Mouse (Mus musculus): Measurements from ENCODE around the gene Prps1l3. TPM values are rescaled to one million over a fixed set of nuclear protein-coding genes. Genes with fewer than 3 reads are reported as not detected.
A peak's percentile ranks its signal among the peaks of the same experiment; 100 is the strongest.

The Prps1l3 gene
- 72.3 and 75.5 TPM in 2 replicates for polyA plus RNA-seq (2015; fragmentation: Nextera tagmentation; extraction: Ambion mirVana)

DNA sequence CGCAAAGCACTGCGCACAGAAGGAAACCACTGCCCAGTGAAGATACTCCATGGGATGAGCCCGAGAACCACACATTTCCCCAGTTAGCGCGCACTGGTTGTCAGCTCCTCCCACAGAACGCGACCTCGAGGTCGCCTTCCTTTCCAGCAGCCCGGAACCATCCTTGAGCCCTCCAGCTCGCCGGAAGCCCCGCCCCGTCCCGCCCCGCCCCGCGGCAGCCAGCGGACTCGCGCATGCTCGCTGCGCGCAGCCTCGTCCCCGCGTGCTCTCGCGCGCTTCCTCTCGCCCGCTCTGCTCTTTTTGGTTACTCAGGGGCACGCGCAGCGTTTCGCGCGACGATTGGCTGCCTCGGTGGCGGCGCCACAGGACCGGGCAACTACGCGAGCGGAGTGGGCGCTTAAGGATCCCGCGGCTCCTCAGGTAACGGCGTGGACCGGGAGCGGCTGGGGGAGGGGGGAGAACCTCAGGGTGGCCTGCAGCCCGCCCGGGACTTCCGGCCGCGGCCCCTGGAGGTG lies at the start of gene Prps1l3, which contains the start of gene Mipol1:
Prps1l3 (plus strand) TSS at position 221 of the 515 bp plus-strand sequence.
Mipol1 (plus strand) TSS at position 236 of the 515 bp plus-strand sequence.
- H3K4me1 ChIP-seq = peaks cover 6% of the 10 kb centered on the region
- WGBS = under 1% methylated on average over 55 of the region's 58 CpGs
- H3K27ac ChIP-seq = peak within 1 kb of the TSS; percentile 96
- H3K4me3 ChIP-seq = peak within 1 kb of the TSS; percentile 93
- H3K9ac ChIP-seq = peak within 1 kb of the TSS; percentile 86
- no peaks in the 10 kb centered on the region for H3K36me3 ChIP-seq
- H3K27me3 ChIP-seq = no peaks in the 10 kb centered on the region
- peak within 1 kb of the TSS; percentile 71 for H3K4me2 ChIP-seq
- H3K9me3 ChIP-seq = no peaks in the 10 kb centered on the region
- ATAC-seq (ENCODE audit: borderline replicate concordance, extremely low read depth, low FRiP score, low TSS enrichment) = peak; percentile 98

DNA sequence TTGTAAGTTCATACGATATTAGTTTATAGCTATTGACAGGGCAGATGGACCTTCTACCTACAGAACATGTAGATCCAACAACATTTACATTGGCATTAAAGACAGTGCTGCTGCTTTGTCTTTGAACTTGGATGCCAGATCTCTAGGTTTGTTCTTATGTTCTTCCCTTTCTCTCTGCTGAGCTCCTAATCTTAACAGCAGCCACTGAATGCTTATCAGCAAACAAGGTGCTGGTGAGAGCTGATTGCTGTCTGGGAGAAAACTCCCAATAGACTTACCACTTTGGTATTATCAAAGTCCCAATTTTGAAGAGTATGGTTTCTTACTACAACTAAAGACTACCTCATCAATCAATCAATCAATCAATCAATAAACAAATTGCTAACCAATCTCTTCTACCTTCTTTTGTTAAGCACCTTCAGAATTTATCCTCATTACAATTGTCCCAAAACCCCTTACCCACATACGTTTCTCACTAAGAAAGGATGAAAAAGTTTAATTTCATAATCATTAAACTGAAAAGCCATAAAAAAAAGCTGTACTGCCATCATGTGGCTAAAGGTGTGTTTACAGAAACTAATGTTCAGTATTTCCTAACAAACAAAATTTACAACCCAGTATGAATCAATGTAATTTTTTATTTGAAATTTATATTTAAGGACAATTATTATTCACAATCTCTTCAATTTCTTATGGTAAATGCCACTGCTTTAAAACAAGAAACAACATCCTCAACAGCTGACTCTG lies 45.6 kb upstream of the Prps1l3 start:
- Histone ChIP-seq H3K4me3 (no peak overlapping the region), H3K36me3 (no peaks in the 10 kb centered on the region), H3K27me3 (no peaks in the 10 kb centered on the region), H3K9ac (no peak overlapping the region), H3K9me3 (no peaks in the 10 kb centered on the region), H3K4me1 (0 out of 2 replicates have a peak, but pooled peaks cover 3% of the 10 kb centered on the region), H3K27ac (no peak overlapping the region), H3K4me2 (no peak overlapping the region)
- WGBS = 53% methylated on average over 2 of the region's 2 CpGs
- no peak for ATAC-seq (ENCODE audit: borderline replicate concordance, extremely low read depth, low FRiP score, low TSS enrichment)

DNA sequence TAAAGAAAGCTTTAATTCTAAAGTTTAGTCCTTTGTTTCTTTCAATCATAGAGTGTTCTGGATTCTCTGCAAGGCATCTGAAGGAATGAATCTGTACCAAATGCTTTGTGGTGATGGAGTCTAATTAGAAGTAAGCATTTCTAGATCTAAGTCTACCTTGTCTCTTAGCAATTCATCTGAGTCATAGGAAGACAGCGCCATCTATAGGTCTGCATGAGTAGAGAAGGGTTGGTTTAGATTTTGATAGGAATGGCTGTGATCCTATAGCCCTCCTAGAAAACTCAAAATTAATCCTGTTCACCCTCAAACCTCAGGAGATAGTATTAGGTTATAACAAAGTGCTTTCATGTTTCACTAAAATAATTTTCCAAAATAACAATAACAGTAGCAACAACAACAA lies 44.7 kb upstream of the Prps1l3 start:
- H3K4me3 ChIP-seq = no peak overlapping the region
- H3K4me1 ChIP-seq = no peaks in the 10 kb centered on the region
- H3K9ac ChIP-seq = no peak overlapping the region
- no peak for ATAC-seq (ENCODE audit: borderline replicate concordance, extremely low read depth, low FRiP score, low TSS enrichment)
- no peaks in the 10 kb centered on the region for H3K9me3 ChIP-seq
- H3K36me3 ChIP-seq = no peaks in the 10 kb centered on the region
- no peak overlapping the region for H3K4me2 ChIP-seq
- WGBS = 3% methylated on average over 1 of the region's 1 CpGs
- no peak overlapping the region for H3K27ac ChIP-seq
- no peaks in the 10 kb centered on the region for H3K27me3 ChIP-seq

DNA sequence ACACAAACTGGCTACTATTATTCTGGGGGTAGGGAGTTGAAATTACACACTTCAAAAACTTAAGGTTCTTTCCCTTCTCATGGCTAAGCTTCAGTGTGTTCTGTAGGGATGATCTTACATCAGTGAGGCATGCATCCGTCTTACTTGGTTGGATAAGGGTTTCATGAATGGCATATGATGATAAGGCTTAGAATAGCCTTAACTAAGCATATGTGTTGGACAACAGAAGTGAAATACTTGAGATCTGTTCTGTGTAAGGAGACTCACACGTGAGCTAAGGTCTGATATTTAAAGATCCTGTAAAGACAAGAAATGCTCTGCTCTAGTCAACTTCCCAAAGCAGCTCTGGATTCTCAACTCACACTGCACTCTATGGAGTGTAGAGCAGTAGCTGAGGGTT lies 44.1 kb upstream of the Prps1l3 start:
- Histone ChIP-seq H3K4me2 (no peak overlapping the region), H3K9me3 (no peaks in the 10 kb centered on the region), H3K9ac (no peak overlapping the region), H3K27me3 (no peaks in the 10 kb centered on the region), H3K27ac (no peak overlapping the region), H3K36me3 (no peaks in the 10 kb centered on the region), H3K4me1 (no peaks in the 10 kb centered on the region), H3K4me3 (no peak overlapping the region)
- 60% methylated on average over 2 of the region's 2 CpGs for WGBS
- ATAC-seq (ENCODE audit: borderline replicate concordance, extremely low read depth, low FRiP score, low TSS enrichment) = no peak

DNA sequence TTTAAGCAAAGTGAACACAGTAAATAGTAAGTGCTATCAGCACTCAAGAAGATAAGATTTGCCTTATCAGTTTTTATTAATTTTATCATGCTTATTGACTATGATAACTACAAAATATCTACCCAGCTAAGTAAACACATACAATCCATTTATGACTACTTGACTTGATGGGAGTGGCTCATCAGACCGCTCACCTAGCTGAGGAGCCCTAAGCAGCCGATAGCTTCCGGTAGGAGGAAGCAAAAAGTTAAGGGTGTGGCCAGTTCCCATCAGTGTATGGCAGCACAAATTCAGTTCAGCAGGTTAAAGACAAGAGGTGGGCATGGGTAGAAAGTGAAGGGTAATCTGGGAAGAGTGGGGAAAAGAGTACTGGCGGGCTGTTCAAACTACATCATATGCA lies 43.2 kb upstream of the Prps1l3 start:
- no peaks in the 10 kb centered on the region for H3K27me3 ChIP-seq
- H3K4me1 ChIP-seq = no peaks in the 10 kb centered on the region
- no peak for ATAC-seq (ENCODE audit: borderline replicate concordance, extremely low read depth, low FRiP score, low TSS enrichment)
- no peaks in the 10 kb centered on the region for H3K36me3 ChIP-seq
- no peak overlapping the region for H3K9ac ChIP-seq
- no peak overlapping the region for H3K4me3 ChIP-seq
- no peaks in the 10 kb centered on the region for H3K9me3 ChIP-seq
- no peak overlapping the region for H3K4me2 ChIP-seq
- no peak overlapping the region for H3K27ac ChIP-seq
- WGBS = 76% methylated on average over 4 of the region's 4 CpGs

DNA sequence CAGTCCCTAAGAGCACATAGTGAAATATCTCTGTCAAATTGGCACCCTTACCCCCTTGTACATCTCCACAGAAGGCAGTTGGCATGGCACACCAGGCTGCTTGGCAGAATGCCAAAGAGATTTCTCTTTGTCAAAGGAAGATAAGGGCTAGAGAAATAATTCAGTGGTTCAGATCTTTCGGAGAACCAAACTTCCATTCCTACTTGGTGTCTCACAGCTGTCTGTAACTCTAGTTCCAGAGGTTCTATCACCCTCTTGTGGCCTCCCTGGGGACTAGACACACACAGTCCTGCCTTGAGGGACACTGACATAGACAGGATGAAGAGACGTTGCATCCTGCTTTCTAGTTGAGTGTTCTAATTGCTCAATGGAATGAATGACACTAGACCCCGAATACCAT lies 35.6 kb upstream of the Prps1l3 start:
- no peaks in the 10 kb centered on the region for H3K36me3 ChIP-seq
- 19% methylated on average over 3 of the region's 3 CpGs for WGBS
- no peak overlapping the region for H3K4me2 ChIP-seq
- ATAC-seq (ENCODE audit: borderline replicate concordance, extremely low read depth, low FRiP score, low TSS enrichment) = peak; percentile 74; the same call in 1 of the 2 replicates
- H3K4me1 ChIP-seq = no peaks in the 10 kb centered on the region; the same call in 1 of the 2 replicates
- H3K27me3 ChIP-seq = peaks cover 10% of the 10 kb centered on the region; the same call in 1 of the 2 replicates
- no peak overlapping the region for H3K4me3 ChIP-seq
- H3K9ac ChIP-seq = no peak overlapping the region
- H3K27ac ChIP-seq = no peak overlapping the region
- no peaks in the 10 kb centered on the region for H3K9me3 ChIP-seq

DNA sequence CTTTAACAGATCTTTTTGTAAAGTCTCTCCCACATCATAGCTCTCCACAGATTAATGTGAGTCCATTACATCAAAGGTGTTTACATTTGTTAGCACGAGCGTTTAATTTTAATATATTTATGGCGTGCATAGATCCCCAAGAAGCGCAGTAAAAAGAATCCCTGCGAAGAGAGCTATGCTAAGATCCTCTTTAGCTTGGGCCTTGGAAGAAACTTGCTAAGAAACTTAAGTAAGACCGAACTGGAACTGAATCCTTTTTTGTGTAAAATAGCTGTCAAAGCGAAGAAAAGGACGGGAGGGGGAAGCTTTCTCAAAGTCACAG lies 34.0 kb upstream of the Prps1l3 start:
- Histone ChIP-seq H3K27ac (no peak overlapping the region), H3K9ac (0 out of 2 replicates have a peak overlapping the region, but pooled peaks have one; percentile 28), H3K9me3 (no peaks in the 10 kb centered on the region), H3K27me3 (peaks cover 10% of the 10 kb centered on the region; the same call in 1 of the 2 replicates), H3K4me1 (no peaks in the 10 kb centered on the region; the same call in 1 of the 2 replicates), H3K4me3 (peak overlapping the region; percentile 50), H3K36me3 (no peaks in the 10 kb centered on the region), H3K4me2 (peak overlapping the region; percentile 85)
- ATAC-seq (ENCODE audit: borderline replicate concordance, extremely low read depth, low FRiP score, low TSS enrichment) = no peak
- WGBS = 15% methylated on average over 8 of the region's 8 CpGs

DNA sequence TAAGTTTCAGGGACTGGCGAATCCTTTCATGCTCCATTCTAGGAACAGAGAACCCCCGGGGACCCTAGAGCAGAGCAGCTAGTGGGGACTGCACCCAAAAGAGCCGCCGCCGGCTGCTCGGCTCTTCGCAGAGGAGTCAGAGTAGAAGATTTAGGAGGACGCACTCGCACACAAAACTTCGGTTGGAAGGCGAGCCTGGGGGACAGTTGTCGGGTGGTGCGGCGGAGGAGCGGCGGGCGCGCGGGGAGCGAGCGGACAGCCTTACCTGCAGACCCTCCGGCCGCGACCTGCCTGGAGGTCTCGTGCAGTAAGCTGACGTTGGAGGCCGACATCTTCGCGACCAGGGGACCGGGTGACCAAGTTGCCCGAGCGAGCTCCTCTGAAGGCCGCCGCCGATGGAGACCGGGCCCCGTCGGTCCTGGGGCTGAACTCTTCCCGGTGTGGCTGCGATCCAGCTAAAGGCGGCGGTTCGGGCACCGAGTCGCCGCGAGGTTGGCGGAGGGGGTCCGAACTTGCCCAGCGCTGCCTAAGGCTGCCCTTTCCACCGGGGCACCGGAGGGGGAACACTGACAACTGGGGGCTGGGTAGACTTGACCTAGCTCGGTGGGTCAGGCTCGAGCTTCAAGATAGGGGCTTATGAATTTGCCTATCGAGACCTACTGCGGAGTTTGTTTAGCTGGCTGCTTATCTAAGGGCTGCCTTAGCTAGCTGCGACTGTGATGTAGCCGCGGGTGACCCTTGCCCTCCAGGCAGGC lies 33.4 kb upstream of the Prps1l3 start:
- Histone ChIP-seq H3K9ac (peak overlapping the region; percentile 28; the same call in 1 of the 2 replicates), H3K27ac (no peak overlapping the region), H3K36me3 (no peaks in the 10 kb centered on the region), H3K4me1 (no peaks in the 10 kb centered on the region; the same call in 1 of the 2 replicates), H3K9me3 (no peaks in the 10 kb centered on the region), H3K4me3 (peak overlapping the region; percentile 50), H3K4me2 (peak overlapping the region; percentile 85), H3K27me3 (peaks cover 10% of the 10 kb centered on the region; the same call in 1 of the 2 replicates)
- 1% methylated on average over 58 of the region's 59 CpGs for WGBS
- peak; percentile 64; the same call in 1 of the 2 replicates for ATAC-seq (ENCODE audit: borderline replicate concordance, extremely low read depth, low FRiP score, low TSS enrichment)

DNA sequence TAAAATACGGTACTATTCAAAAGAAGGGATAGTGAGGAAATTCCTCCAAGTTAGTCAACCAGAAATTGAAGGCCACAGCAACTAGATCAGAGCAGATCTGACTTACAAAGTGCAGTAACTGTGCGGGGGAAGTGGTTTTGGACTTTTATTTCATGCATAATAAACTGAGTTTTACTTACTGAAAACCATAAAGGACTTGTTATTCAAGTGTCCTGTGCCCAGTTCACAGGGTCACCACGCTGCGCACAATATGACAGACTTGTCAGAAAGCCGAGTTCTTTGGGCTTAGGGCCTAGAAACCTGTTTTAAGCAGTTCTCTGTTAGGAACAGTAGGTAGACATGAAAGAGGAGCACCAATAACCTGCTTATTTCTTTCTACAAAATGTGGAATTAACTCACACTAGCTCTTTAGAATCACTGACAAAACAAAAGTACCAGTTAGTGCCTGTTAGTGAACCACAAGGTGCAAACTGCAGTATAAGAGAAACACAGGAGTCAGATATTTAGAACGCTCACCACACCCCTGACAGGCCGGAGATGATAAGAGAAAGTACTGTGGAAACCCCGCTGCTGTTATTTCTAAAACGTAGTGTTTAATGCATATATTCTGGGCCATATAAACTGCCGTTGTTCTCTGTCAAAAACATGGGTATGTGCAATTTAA lies 32.7 kb upstream of the Prps1l3 start, which contains the start of gene Slc25a21:
Slc25a21 (minus strand) TSS at position 110 of the 664 bp plus-strand sequence.
- Histone ChIP-seq H3K36me3 (no peaks in the 10 kb centered on the region), H3K27ac (no peak within 1 kb of the TSS), H3K4me2 (peak within 1 kb of the TSS; percentile 85), H3K9ac (peak within 1 kb of the TSS; percentile 28; the same call in 1 of the 2 replicates), H3K9me3 (no peaks in the 10 kb centered on the region), H3K4me3 (peak within 1 kb of the TSS; percentile 50), H3K4me1 (no peaks in the 10 kb centered on the region; the same call in 1 of the 2 replicates), H3K27me3 (peaks cover 10% of the 10 kb centered on the region; the same call in 1 of the 2 replicates)
- 71% methylated on average over 10 of the region's 10 CpGs for WGBS
- ATAC-seq (ENCODE audit: borderline replicate concordance, extremely low read depth, low FRiP score, low TSS enrichment) = no peak

DNA sequence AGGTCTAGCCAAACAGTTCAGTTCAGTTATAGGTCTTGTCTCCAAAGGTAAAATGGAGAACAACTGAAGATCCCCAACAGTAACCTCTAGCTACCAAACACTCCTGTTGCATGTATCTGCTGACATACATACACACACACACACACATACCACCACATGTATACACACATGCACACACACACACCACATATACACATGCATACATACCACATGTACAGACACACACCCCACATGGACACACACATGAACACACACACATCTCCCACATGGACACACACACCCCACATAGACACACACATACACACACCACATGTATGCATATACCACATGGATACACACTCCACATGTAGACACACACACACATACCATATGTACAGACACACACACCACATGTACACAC lies 31.9 kb upstream of the Prps1l3 start:
- H3K27me3 ChIP-seq = peaks cover 10% of the 10 kb centered on the region; the same call in 1 of the 2 replicates
- ATAC-seq (ENCODE audit: borderline replicate concordance, extremely low read depth, low FRiP score, low TSS enrichment) = no peak
- H3K4me1 ChIP-seq = no peaks in the 10 kb centered on the region; the same call in 1 of the 2 replicates
- H3K4me3 ChIP-seq = no peak overlapping the region
- H3K36me3 ChIP-seq = no peaks in the 10 kb centered on the region
- no peak overlapping the region for H3K4me2 ChIP-seq
- no peaks in the 10 kb centered on the region for H3K9me3 ChIP-seq
- no peak overlapping the region for H3K27ac ChIP-seq
- no peak overlapping the region for H3K9ac ChIP-seq

DNA sequence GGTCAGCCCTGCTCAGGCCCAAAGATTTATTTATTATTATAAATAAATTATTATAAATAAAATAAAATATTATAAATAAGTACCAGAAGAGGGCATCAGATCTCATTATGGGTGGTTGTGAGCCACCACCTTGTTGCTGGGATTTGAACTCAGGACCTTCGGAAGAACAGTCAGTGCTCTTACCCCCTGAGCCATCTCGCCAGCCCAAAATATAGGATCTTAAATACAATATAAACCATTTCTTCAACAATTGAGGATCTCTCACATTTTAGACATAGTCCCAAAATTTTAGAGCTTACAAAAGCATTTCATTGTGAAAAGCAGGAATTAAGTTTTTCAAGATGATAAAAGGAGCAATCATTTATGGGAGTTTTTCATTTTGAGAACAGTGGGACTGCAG lies 30.8 kb upstream of the Prps1l3 start:
- no peak overlapping the region for H3K9ac ChIP-seq
- no peaks in the 10 kb centered on the region for H3K9me3 ChIP-seq
- H3K27me3 ChIP-seq = peaks cover 10% of the 10 kb centered on the region; the same call in 1 of the 2 replicates
- no peaks in the 10 kb centered on the region for H3K36me3 ChIP-seq
- H3K27ac ChIP-seq = no peak overlapping the region
- no peak for ATAC-seq (ENCODE audit: borderline replicate concordance, extremely low read depth, low FRiP score, low TSS enrichment)
- H3K4me1 ChIP-seq = no peaks in the 10 kb centered on the region; the same call in 1 of the 2 replicates
- WGBS = 89% methylated on average over 2 of the region's 2 CpGs
- H3K4me3 ChIP-seq = no peak overlapping the region
- no peak overlapping the region for H3K4me2 ChIP-seq

All from lung, embryonic 15.5 days (tissue).